Mouse (Mus musculus) forebrain, embryonic 15.5 days (tissue): ENCODE results near the gene Rapgef1. TPM values are rescaled to one million over a fixed set of nuclear protein-coding genes. Genes with fewer than 3 reads are reported as not detected.

Experiments used
- ATAC-seq: fragments of 200-750 bp; cut with Nextera tagmentation; replicated peaks from 2 replicates; pipeline ENCODE4 v1.8.0; 2017; ENCODE audit warnings: mild to moderate bottlenecking, moderate TSS enrichment, moderate library complexity
- H3K27ac ChIP-seq: fragments of 300-500 bp; sonication (generic); replicated peaks from 2 replicates; pipeline ENCODE4 v1.5.1; 2015; ENCODE audit warnings: mild to moderate bottlenecking, inconsistent platforms
- H3K27me3 ChIP-seq: fragments of 300-500 bp; sonication (generic); 2 replicates; pipeline ENCODE4 v1.6.1; 2015; ENCODE audit warnings: inconsistent platforms
- H3K36me3 ChIP-seq: fragments of 300-500 bp; sonication (generic); 2 replicates; pipeline ENCODE4 v1.6.1; 2015; ENCODE audit warnings: mild to moderate bottlenecking, inconsistent platforms
- H3K4me1 ChIP-seq: fragments of 300-500 bp; sonication (generic); 2 replicates; pipeline ENCODE4 v1.6.1; 2015; ENCODE audit warnings: inconsistent platforms
- H3K4me2 ChIP-seq: fragments of 300-500 bp; sonication (generic); replicated peaks from 2 replicates; pipeline ENCODE4 v1.6.1; 2015; ENCODE audit warnings: mild to moderate bottlenecking, inconsistent platforms
- H3K4me3 ChIP-seq: fragments of 300-500 bp; sonication (generic); 2 replicates; pipeline ENCODE4 v1.5.1; 2015; ENCODE audit warnings: mild to moderate bottlenecking, inconsistent platforms
- H3K9ac ChIP-seq: fragments of 300-500 bp; sonication (generic); replicated peaks from 2 replicates; pipeline ENCODE4 v1.6.1; 2015; ENCODE audit warnings: mild to moderate bottlenecking, inconsistent platforms
- H3K9me3 ChIP-seq: fragments of 300-500 bp; sonication (generic); 2 replicates; pipeline ENCODE4 v1.6.1; 2016; ENCODE audit warnings: inconsistent platforms
- WGBS: fragments of 180-500 bp; shearing (Covaris S2); methylation state at CpG from one replicate; pipeline ENCODE4 v1.1.7; 2015; ENCODE audit warnings: mixed read lengths; 5-methylcytosine and 5-hydroxymethylcytosine counted together
- polyA plus RNA-seq: library from polyadenylated mRNA; unstranded; fragments of >200 nt; fragmentation: Nextera tagmentation; extraction: Ambion mirVana; gene quantifications from 2 replicates; pipeline ENCODE4 v1.2.1, GENCODE M21; 2015

The Rapgef1 gene
- polyA plus RNA-seq, 1 experiment from 2014 or later: 22.3 TPM

DNA sequence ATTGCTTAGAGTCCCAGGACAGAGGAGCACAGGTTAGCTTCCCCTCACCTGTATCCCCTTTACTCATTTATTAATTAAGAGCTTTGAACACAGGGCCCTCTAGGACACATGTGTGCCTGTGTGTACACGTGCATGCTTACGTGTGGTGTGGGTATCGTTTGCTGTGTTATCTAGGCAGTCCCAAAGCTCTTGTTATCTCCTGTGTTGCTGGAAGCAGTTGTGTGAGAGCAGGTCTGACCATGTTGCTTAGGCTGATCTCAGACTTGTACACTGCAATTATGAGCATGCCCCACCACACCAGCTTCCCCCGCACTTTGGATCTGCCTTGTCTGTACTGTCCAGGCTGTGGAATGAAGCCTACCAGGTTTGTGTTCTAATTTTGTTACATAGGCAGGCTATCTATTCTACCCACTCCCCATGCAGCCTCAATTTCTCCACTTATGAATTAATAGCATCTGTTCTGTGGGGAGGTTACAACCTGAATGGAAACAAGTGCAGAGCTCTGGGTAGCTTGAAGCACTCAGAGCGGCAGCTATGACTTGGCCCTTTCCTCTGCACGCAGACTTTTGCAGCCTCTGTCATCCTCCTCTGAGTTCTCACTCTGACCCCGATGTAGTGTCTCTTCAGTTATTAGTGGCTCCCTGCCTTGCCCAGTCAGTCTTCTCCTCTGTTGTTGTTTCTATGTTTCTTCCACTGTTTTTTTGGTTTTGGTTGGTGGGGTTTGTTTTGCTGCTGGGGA lies 63.9 kb downstream of the Rapgef1 start:
- Histone ChIP-seq H3K4me2 (no peak overlapping the region), H3K4me1 (no peaks in the 10 kb centered on the region), H3K27me3 (no peaks in the 10 kb centered on the region), H3K4me3 (no peak overlapping the region), H3K9me3 (no peaks in the 10 kb centered on the region), H3K9ac (no peak overlapping the region), H3K27ac (no peak overlapping the region), H3K36me3 (peaks cover under 1% of the 10 kb centered on the region; the same call in 1 of the 2 replicates)
- 92% methylated on average over 7 of the region's 7 CpGs for WGBS
- ATAC-seq: no peak

DNA sequence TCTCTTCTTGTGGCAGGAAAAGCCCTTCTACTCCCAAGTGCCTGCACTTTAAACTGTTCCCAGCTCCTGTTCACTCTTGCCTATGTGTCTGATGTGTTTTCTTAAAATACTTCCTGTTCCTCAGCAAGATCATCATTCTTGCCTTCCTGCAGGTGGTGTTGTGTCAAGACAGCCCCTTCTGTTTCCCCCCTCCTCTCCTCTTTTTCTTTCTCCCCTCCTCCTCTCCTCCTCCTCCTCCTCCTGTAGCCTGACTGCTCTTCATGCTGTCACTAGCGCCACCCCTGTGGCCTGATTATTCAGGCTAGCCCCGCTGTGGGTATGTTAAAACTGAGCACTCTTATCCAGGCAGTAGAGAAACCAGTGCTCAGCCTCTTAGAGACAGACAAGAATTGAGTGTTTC lies 65.0 kb downstream of the Rapgef1 start:
- no peak for ATAC-seq
- Histone ChIP-seq H3K9me3 (no peaks in the 10 kb centered on the region), H3K36me3 (peaks cover 12% of the 10 kb centered on the region), H3K27ac (no peak overlapping the region), H3K4me3 (no peak overlapping the region), H3K4me1 (no peaks in the 10 kb centered on the region), H3K4me2 (no peak overlapping the region), H3K9ac (no peak overlapping the region), H3K27me3 (no peaks in the 10 kb centered on the region)
- 39% methylated on average over 2 of the region's 2 CpGs for WGBS

DNA sequence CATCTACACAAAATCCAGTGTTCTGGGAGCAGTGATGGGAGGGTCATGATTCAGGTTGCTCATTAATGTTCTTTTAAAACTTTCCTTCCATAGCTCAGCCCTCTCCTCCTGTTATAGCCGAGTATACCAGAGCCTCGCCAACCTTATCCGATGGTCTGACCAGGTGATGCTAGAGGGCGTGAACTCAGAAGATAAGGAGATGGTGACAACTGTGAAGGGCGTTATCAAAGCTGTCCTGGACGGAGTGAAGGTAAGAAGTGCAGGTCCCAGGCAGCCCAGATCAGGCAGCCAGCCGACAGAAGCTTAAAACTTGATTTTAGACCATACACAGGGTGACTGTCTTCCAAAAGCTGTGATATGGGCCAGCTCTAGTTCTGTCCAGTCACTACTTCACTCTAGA lies 69.5 kb downstream of the Rapgef1 start:
- no peaks in the 10 kb centered on the region for H3K9me3 ChIP-seq
- H3K9ac ChIP-seq: no peak overlapping the region
- no peak overlapping the region for H3K4me2 ChIP-seq
- H3K27ac ChIP-seq: no peak overlapping the region
- H3K36me3 ChIP-seq: peaks cover 42% of the 10 kb centered on the region
- 97% methylated on average over 7 of the region's 7 CpGs for WGBS
- no peak for ATAC-seq
- H3K4me1 ChIP-seq: no peaks in the 10 kb centered on the region
- H3K4me3 ChIP-seq: no peak overlapping the region
- H3K27me3 ChIP-seq: no peaks in the 10 kb centered on the region

DNA sequence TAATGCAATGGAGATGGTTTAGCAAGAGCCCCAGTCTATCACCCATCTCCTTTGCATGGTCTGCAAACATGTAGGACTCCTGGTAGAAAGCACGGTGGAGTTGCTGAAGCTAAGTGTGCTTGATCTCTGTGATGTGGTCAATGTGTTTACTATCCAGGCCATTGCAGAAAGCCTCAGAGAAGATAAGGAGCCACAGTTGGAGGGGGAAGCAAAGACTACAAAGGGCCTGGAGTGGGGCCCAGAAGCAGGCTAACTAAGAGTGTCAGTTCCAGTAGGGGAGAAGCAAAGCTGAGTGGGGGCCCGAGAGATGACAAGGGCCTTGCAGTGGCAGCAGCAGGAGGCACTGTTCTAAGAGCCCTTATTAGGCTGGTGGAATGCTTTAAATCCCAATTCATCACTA lies 70.0 kb downstream of the Rapgef1 start:
- 82% methylated on average over 2 of the region's 2 CpGs for WGBS
- H3K27ac ChIP-seq: no peak overlapping the region
- no peak overlapping the region for H3K4me2 ChIP-seq
- H3K36me3 ChIP-seq: peaks cover 46% of the 10 kb centered on the region
- H3K9ac ChIP-seq: no peak overlapping the region
- H3K9me3 ChIP-seq: no peaks in the 10 kb centered on the region
- H3K27me3 ChIP-seq: no peaks in the 10 kb centered on the region
- no peaks in the 10 kb centered on the region for H3K4me1 ChIP-seq
- ATAC-seq: no peak
- H3K4me3 ChIP-seq: no peak overlapping the region

DNA sequence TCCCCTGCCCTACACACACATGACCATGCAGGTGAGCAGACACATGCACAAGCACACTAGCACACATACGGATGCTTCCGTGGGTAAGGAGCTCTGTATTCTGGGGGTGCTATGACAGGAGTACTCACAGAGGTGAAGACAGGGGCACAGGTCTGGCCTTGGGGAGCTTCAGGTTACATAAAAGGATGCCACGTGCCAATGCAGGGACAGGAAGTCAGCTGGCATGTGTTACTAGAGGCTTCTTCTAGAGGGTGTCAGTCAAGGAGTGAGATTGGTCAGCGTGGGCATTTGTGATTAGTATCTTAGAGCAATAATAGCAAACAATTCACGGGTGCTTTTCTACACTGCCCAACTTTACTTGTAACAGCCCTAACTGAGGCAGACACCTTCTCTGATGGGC lies 71.5 kb downstream of the Rapgef1 start:
- Histone ChIP-seq H3K4me2 (no peak overlapping the region), H3K9ac (no peak overlapping the region), H3K27me3 (no peaks in the 10 kb centered on the region), H3K27ac (no peak overlapping the region), H3K4me3 (no peak overlapping the region), H3K4me1 (no peaks in the 10 kb centered on the region), H3K36me3 (peaks cover 46% of the 10 kb centered on the region), H3K9me3 (no peaks in the 10 kb centered on the region)
- WGBS: 91% methylated on average over 5 of the region's 5 CpGs
- ATAC-seq: no peak

DNA sequence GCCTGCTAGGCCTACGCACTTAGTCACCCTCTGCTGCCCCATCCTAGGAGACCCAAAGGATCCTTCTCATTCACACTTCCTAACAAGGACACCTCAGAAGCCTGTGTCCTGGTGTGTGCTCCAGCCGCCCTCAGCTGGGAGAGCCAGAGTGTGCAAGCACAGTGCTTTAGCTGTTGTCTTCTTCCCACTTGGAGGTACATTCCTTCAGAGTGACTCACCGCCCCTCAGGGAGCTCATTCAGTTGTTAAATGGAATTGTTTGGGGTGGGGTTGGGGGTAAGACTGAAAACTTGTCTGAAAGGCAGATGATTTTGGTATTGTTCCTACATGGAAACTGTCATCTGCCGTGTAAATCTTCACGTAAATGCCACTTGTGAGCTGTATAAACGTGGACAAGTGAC lies 72.0 kb downstream of the Rapgef1 start:
- ATAC-seq: no peak
- H3K9ac ChIP-seq: no peak overlapping the region
- H3K36me3 ChIP-seq: peaks cover 46% of the 10 kb centered on the region
- H3K4me3 ChIP-seq: no peak overlapping the region
- no peaks in the 10 kb centered on the region for H3K4me1 ChIP-seq
- H3K4me2 ChIP-seq: no peak overlapping the region
- 77% methylated on average over 6 of the region's 6 CpGs for WGBS
- no peaks in the 10 kb centered on the region for H3K27me3 ChIP-seq
- H3K9me3 ChIP-seq: no peaks in the 10 kb centered on the region
- no peak overlapping the region for H3K27ac ChIP-seq

DNA sequence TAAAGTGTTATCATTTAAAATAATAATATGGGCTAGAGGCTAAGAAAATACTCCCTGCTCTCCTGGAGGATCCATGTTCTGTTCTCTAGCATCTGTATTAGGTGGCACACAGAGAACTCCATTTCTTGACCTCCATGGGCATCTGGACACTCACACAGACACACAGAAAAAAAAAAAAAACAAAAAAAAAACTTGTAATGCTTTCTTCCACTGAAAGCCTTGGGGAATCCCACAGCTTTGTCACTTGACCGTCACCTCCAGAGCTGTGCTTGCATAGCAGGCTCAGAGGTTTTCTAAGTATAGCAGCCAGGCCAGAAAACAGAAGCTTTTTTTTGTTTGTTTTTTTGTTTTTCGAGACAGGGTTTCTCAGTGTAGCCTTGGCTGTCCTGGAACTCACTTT lies 72.7 kb downstream of the Rapgef1 start:
- Histone ChIP-seq H3K36me3 (peaks cover 50% of the 10 kb centered on the region), H3K9me3 (no peaks in the 10 kb centered on the region), H3K4me2 (no peak overlapping the region), H3K4me1 (no peaks in the 10 kb centered on the region), H3K4me3 (no peak overlapping the region), H3K9ac (no peak overlapping the region), H3K27ac (no peak overlapping the region), H3K27me3 (no peaks in the 10 kb centered on the region)
- 91% methylated on average over 2 of the region's 2 CpGs for WGBS
- ATAC-seq: no peak

DNA sequence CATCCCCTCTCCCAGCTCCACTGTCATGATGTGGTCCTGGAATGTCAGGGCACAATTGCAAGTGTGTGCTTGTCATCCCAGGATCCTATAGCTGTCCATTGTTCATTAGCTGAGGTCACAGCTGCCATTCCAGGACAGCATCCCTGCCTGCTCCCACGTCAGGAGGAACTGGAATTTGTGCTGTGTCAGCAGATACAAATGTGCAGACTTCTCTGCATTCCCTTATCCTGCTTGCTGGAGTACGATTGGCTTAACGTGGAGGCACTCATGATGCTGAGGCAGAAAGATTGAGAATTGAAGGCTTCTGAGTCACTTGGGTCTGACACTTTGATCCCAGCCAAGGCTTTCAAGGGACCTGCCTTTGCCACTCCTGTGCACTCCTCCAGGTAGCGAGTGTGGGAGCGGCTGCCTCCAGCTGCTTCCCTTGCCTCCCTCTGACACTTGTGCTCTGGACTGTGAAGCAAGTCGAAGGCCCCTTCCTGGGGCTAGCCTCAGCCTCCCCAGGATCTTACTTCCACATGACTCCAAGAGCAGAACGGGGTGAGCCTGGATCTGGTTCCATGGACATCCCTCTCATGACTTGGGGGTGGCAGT lies 76.8 kb downstream of the Rapgef1 start:
- H3K27me3 ChIP-seq: no peaks in the 10 kb centered on the region
- WGBS: 82% methylated on average over 7 of the region's 7 CpGs

DNA sequence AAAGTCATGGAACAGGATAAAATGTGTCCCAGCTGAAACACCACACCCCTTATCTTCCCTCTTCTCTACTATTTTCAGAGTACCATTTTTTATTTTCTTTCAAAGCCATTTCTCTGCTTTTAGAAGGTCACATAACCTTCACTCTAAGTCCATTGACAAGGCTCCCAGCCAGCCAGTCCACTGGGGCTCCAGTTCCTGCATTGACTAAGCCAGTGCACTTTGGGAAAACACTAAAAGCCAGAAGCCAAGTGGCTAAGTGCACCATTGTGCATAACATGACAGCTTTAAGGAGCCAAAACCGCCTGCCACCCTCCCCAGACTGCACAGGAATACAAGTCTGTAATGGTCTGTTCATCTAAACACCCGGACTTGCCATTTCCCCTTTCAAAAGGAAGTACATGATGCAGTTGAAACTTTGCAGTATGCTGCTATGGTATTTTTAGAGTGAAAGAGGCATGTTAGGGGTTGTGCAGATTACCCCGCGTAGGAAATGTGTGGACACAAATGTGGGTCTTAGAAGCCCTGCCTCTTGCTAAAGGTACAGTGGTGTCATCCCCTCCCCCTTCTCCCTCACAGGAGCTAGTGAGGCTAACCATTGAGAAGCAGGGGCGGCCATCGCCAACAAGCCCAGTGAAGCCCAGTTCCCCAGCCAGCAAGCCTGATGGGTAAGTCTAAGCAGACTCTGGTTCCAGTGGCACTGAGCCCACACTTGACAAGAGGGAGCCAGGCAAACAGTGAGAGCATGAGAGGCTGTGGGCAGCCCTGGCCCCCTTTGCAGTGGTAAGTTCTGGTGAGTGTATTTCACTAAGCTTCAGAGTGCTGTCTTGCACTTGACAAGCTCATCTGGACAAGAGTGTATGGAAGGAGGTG lies 79.1 kb downstream of the Rapgef1 start:
- H3K4me2 ChIP-seq: no peak overlapping the region
- no peak for ATAC-seq
- no peaks in the 10 kb centered on the region for H3K4me1 ChIP-seq
- no peak overlapping the region for H3K4me3 ChIP-seq
- H3K9me3 ChIP-seq: no peaks in the 10 kb centered on the region
- H3K9ac ChIP-seq: no peak overlapping the region
- no peak overlapping the region for H3K27ac ChIP-seq
- no peaks in the 10 kb centered on the region for H3K27me3 ChIP-seq
- 92% methylated on average over 6 of the region's 6 CpGs for WGBS
- H3K36me3 ChIP-seq: peaks cover 53% of the 10 kb centered on the region

More for the DNA sequence above, 76.8 kb downstream of the Rapgef1 start:
- Histone ChIP-seq H3K4me3 (no peak overlapping the region), H3K27ac (no peak overlapping the region), H3K4me1 (no peaks in the 10 kb centered on the region), H3K36me3 (peaks cover 44% of the 10 kb centered on the region), H3K9ac (no peak overlapping the region), H3K4me2 (no peak overlapping the region), H3K9me3 (no peaks in the 10 kb centered on the region)
- no peak for ATAC-seq

DNA sequence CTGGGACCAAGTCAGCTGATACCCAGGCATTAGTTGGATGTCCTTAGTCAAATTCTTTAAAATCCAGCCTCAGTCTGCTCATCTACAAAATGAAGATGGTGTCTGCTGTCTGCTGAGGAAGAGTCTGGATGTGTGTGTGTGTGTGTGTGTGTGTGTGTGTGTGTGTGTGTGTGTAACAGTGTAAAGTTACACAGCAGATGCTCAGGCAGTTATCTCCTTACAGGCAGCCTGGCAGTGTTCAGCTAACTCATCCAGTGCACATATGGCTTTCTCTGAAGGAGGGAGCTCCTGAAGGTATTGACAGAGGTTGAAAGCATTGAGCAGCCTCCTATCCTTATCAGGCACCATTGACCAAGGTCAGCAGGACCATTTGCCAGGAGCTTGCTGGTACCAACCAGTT lies 81.4 kb downstream of the Rapgef1 start:
- H3K9ac ChIP-seq: no peak overlapping the region
- no peaks in the 10 kb centered on the region for H3K9me3 ChIP-seq
- H3K4me1 ChIP-seq: no peaks in the 10 kb centered on the region
- H3K27ac ChIP-seq: no peak overlapping the region
- no peak for ATAC-seq
- H3K27me3 ChIP-seq: no peaks in the 10 kb centered on the region
- H3K4me3 ChIP-seq: no peak overlapping the region
- no peak overlapping the region for H3K4me2 ChIP-seq
- H3K36me3 ChIP-seq: peaks cover 67% of the 10 kb centered on the region

DNA sequence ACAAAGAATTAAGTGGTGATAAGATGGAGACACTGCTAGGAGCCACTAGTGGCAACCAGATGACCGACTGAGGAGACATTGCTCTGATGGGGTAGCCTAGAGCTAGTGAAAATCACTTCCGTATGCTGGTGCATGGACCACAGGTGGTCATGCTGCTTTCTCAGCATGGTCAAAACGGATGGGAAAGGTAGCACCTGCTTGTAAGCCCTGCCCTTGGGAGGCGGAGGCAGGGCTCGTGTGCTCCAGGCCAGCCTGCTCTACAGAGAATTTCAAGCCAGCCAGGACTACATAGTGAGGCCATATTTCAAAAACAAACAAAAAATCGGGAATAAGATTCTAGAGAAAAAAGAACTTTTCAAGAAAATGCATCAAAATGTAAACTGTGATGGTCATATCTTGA lies 81.9 kb downstream of the Rapgef1 start:
- Histone ChIP-seq H3K4me1 (no peaks in the 10 kb centered on the region), H3K4me3 (no peak overlapping the region), H3K36me3 (peaks cover 70% of the 10 kb centered on the region), H3K9ac (no peak overlapping the region), H3K9me3 (no peaks in the 10 kb centered on the region), H3K27ac (no peak overlapping the region), H3K4me2 (no peak overlapping the region), H3K27me3 (no peaks in the 10 kb centered on the region)
- WGBS: 91% methylated on average over 6 of the region's 6 CpGs
- no peak for ATAC-seq

DNA sequence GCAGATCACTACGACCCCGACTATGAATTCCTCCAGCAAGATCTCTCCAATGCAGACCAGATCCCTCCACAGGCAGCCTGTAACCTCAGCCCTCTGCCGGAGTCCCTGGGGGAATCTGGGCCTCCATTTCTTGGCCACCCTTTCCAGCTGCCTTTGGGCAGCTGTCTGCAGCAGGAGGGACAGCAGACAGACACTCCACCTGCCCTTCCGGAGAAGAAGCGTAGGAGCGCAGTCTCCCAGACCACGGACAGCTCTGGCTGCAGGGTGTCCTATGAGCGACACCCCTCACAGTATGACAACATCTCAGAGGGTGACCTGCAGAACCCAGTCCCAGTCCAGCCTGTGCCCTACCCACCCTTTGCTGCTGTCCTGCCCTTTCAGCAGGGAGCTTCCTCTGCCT lies 82.7 kb downstream of the Rapgef1 start:
- 94% methylated on average over 8 of the region's 8 CpGs for WGBS
- Histone ChIP-seq H3K9me3 (no peaks in the 10 kb centered on the region), H3K4me3 (no peak overlapping the region), H3K27ac (no peak overlapping the region), H3K27me3 (no peaks in the 10 kb centered on the region), H3K4me2 (no peak overlapping the region), H3K36me3 (peaks cover 69% of the 10 kb centered on the region), H3K9ac (no peak overlapping the region), H3K4me1 (no peaks in the 10 kb centered on the region)
- no peak for ATAC-seq
